Mouse (Mus musculus): Measurements from ENCODE around the gene Chmp5.
A peak's percentile ranks its signal among the peaks of the same experiment; 100 is the strongest.

The Chmp5 gene

DNA sequence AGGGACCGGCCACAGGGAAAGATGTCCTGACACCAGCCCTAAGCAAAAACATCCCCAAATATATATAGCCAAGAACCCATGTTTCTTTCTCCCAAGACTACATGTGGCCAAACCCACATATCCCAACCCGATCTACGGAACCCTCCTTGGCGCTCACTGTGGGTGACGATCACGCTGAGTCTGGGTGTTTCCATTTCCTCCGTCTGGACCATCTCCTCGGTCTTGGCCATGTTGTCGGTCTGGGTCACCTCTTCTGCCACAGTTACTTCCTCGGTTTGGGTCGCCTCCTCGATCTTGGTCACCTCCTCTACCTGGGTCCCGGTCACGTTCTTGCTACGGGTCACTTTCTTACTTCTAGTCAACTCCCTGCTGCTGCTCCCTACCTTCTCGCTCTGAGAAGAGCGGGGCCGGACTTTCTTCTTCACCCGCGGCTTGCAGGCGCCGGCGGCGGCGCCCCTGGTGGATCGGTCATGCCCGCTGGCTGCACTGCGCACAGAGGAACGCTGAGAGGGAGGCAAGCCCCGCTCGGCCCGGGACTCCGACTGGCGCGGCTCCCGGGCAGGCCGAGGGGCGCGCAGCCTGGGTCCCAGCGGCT is 545 bp upstream of the Chmp5 start:
- DNase-seq = no peak

DNA sequence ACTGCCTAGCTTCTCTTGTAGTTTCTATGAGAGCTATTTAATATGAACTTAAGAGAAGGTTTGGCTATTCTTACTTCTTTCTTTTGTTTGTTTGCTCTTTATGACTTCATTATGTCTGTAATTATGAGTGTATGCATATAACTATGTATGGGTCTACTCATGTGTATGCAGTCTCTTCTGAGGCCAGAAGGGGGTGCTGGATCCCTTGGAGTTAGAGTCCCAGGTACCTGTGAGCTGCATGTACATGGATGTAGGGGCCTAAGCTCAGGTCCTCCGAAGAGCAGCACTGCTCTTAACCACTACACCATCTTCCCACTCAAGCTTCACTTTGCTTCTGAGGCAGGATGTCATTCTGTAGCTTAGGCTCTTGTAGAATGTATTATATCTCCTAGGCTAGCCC is 5.3 kb downstream of the Chmp5 start:
- peak; percentile 14 for DNase-seq

DNA sequence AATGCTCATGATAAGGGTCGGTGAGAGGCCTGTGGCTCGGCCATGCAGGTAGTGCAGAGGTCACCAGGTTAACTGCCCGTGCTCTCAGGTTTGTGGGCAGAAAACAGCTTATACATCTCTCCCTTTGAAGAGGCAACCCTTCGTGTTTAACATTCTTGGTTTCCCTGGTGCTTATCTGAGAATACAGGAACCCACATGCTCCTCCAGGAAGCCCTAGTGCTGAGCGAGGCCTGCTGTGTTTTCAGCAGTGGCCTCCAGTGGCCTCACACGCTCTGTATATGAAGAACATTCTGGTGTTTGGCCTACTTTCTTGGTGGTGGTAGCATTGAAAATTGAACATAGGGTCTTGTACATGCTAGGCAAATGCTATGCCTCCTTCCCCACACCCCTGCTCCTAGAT is 7.7 kb downstream of the Chmp5 start:
- DNase-seq = no peak

DNA sequence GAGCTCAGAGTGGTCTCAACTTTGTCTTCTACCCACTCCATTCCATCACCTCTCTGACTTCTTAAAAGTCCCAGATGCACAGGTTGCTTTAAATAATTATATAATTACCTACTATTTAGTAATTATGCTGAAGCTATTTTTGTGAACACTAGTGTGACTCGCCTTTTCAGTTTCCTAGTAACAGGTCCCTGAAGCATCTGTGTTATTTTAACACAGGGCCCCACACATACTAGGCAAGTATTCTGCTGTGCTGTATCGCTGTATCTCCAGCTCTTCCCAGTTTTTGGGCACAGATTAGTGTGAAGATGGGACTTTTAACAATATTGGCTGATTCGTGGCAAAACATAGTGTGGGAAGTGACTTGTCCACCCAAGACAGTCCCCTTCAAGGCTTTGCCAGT is 15.3 kb downstream of the Chmp5 start:
- DNase-seq = no peak

DNA sequence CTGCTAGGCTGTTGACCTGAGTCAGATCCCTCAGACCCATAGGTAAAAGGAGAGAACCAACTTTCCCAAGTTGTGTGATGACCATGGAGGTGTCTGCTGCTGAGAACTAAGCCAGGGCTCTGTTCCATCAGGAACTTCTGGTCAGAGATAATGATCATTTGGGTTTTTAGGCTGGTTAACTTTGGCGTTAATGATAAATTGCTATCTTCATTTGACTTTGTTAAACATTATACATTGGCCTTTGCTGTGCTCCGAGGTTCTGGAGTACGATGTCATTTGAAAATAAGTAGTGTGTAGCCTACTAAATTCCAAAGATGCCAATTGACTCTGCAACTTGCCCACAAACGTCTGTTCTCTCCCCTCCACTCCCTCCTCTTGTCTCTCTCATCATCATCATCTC is 21.0 kb downstream of the Chmp5 start:
- no peak for DNase-seq

DNA sequence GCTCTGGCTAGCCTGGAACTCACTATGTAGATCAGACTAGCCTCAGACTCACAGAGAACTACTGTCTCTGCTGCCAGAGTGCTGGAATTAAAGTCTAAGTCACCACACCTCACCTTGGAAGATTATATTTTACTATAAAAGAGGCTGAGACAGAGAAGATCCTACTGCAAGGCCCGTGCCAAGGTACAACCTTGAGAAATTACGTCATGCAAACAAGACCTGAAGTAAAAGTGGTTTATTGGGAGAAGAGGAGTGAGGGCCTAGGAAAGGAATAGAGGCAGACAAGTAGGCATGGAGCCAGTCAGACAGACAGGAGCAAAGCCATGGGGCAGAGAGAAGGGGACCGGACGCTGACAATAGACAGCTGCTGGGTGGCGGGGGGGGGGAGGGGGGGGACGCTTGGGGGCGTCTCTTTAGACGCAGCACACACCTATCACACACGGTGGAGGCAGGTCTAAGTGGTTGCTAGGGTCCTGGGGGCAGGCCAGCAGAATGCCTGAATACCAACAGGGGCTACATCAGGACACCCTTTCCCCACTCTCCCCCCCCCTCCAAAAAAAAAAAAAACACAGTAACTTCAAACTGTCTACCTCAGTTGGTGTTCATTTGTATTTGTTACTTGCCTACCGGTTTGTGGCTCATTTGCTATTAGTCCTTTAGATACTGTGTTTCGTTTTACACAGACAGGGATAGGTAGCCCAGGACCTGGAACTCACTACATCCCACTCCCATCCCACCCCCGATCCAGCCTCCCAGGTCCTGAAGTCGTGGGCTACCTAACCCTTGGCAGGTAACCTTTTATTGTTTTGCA is 21.8 kb downstream of the Chmp5 start:
- DNase-seq = no peak

DNA sequence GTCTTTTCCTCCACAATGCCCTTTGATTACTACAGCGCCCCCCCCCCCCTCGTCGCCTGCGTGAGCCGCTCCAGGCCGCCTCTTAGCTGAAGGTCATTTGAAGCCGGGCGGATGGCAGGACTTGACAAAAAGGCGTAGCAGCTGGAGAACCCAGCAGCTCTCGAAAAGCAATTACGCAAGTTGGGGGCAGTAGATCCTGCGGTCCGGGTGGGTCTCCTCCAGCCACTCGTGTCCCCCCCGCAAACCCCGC is 22.3 kb downstream of the Chmp5 start:
- DNase-seq = no peak

DNA sequence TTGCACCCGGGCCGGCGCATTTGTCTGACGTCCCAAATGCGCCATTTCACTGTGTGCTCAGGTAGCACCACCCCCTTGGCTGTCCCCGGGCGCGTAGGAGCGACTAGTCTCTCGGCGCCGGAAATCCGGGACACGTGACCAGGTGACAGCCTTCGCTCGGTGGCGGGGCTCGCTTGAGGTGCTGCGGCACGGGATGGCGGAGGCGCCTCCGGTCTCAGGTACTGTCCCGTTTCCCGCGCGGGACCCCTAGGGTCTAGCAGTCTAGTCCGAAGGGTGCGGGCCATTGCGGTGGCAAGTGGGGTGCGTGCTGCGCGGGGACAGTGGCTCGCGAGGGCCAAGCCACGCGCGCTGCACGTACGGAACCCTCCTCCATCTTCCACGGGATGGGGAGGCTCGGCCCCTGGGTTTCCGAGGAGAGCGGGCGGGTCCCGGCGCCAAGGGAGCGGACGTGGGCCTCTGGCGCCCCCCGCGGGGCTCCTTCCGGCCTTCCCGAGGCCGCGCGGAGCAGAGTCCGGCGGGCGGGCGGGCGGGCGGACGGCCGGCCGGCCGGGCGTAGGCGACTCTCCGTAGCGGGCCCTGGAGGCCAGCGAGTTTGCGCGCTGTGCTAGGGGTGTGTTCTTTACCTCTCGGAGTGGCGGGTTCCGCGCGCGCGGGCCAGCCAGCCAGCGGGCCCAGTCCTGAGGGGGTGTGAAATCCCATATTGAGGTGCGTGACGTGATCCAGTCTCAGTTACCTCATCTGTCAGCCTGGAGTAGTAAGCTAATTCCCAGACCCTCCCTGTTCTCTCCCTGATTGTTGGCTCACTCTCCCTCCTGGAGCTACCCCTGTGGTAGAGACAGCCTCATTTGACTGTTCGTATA is 22.9 kb downstream of the Chmp5 start, which contains the start of gene Nfx1:
Gene Nfx1 (plus strand): TSS at position 65 of the 860 bp plus-strand sequence.
- peak; percentile 99 for DNase-seq

DNA sequence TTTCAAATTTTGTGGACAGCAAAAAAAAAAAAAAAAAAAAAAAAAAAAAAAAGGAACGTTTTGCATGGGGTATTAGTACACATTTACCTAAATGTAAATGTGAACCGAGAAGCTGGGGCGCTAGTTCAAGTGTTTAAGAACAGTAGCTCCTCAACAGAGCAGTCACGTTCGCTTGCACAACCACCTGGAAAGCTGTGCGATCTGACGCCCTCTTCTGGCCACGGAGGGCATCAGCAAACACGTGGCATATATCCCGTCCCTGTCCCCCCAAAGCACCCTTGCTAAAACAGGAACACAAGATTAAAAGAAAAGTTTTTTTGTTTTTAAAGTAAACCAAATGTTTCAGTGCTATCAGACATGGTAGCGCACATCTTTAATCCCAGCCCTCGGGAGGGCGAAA is 23.5 kb downstream of the Chmp5 start:
- peak; percentile 52 for DNase-seq

DNA sequence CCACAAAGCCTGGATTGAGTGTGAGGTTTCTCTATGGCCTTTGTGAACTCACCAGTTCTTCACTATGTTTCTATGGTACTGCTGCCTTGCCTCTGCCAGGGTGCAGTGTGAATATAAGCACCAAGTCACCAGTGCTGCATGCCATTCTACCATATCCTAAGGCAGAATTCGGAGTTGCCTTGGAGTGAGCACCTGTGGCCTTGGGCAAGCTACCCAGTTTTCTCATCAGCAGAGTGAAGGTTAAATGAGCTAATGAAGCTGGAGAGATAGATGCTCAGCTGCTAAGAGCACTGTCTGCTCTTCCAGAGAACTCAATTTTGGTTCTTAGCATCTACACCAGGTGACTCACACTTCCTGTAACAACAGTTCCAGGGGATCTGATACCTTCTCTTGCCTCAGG is 25.8 kb downstream of the Chmp5 start:
- DNase-seq = no peak

DNA sequence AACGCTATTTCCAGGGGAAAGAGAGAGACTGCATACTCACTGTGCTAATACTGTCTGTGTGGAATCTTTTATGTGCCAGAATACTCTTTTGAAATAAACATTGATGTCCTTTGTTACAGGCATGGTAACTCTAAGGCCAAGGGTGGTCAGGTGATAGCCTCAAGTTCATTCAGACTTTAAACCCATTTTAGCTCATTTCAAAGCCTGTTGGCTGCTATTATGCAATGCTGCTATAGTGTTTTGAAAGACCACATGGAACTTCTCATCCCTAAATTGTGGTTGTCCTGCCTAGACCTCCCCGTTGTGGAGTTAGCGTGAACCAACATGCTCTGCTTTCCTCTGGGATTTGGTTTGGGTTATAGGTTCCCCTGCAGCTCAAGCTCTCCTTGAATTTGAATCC is 27.5 kb downstream of the Chmp5 start:
- DNase-seq = no peak

DNA sequence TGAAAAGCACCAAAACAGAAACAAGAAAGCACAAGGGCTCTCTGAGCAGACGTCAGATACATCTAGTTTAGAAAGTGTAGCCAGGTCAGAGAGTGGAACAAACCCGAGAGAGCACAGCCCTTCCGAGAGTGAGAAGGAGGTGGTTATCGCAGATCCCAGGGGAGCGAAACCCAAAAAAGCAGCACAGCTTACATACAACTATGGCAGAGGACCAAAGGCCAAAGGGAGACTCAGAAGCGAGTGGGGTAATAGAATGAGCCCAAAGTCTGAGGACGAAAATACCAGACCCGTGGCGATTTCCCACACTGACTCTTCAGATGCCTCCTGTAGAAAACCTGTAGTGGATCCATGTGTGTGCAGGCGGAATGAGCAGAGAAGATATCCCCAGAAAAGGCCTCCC is 28.4 kb downstream of the Chmp5 start:
- no peak for DNase-seq

DNA sequence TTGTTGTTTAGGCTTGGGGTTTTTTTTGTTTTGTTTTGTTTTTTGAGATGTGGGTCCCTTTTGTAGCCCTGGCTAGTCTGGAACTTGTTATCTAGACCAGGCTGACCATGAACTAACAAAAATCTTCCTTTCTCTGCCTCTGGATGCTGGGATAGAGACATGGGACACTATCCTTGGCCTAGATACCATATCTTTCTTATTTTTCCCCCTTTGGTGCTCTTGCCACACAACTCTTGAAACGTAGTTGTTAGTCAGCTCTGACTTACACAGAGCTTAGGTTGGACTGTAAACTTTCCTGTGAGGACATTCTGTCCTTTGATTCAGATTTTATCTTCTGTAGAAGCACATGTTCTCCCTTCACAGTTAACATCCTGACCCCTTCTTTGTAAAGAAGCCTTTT is 31.2 kb downstream of the Chmp5 start:
- no peak for DNase-seq

DNA sequence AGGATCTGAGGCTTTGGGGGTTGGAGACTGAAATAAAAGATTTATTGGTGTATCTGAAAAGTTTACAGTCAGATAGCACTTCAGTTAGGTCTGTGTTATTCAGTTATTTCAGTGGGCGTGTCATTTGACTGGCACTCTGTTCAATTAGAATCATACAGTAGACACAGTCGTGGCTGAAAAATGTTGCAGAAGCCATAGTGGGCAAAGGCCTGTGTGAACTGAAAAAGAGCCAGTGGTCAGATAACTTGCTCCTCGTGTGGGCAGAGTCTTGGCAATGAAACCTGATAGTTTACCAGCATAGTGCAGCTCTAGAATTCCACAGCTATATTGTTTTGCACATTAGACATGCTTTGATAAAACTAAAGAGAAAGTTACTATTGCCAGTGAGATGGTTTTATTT is 34.3 kb downstream of the Chmp5 start:
- DNase-seq = no peak

DNA sequence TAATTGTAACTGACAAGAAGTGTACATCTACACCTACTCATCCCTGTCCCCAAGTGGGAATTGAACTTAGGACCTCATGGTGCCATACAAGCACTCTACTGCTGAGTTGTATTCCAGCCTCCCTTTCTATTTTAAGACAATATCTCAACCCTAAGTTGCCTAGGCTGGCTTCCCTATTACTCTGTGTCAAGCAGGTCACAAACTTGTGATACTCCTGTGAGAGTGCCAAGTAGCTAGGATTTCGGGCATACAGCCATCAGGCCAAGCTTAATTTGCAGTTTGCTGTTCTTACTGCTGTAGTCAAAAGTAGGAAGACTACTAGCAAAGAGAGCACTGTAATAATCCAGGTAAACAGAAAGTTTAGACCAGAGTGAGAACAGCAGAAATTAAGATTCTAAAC is 35.5 kb downstream of the Chmp5 start:
- DNase-seq = no peak

DNA sequence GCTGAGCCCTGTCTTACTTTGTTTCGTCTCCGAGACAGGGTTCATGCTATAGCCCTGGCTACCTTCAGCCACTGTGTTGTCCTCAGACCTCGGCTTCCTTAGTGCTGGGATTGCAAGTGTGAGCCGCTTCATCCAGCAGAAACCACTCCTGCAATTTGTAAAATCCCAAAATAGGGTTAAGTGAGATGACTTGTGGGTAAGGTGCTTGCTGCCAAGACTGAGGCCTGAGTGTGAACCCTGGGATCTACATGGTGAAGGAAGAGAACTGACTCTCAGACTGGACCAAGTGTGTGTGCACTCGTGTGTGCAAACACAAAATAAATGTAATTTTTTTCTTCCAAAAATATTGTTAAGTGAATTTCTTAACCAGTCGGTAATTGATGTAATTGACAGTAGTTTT is 41.4 kb downstream of the Chmp5 start:
- no peak for DNase-seq

DNA sequence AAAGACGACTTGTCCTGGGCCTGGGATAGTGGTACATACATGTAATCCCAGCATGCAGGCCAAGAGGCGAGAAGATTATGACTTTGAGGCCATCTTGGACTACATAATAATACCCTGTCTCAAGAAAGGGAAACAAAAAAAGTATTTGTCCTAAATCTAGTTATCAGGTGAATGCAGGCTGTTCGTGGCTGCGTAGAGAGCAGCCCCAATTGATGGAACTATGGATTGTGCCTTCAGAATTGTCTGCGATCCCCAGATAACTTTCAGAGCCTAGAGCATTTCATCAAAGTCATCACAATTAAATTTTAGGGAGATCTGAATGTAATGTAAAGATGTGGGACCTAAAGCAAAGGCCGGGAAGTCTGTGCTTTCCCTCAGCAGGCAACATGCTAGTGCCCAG is 48.1 kb downstream of the Chmp5 start:
- DNase-seq = no peak

DNA sequence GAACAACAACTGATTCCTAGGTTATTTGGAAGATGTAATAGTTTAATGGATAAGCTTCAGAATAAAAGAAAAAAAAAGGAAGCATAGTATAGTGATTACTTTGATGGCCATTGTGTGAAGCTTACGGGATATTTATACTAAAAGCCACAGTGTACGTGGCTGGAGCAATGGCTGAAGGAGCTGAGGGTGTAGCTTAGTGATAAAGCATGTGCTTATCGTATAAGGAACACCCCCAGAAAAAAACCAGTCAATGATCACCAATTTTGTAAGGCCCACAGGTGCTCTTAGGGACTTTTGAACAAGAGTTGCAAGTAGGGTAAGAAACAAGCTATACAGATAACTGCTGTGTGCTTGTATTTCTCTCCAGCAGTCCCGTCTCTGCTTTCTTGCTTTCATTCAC is 49.7 kb downstream of the Chmp5 start:
- DNase-seq = no peak

DNA sequence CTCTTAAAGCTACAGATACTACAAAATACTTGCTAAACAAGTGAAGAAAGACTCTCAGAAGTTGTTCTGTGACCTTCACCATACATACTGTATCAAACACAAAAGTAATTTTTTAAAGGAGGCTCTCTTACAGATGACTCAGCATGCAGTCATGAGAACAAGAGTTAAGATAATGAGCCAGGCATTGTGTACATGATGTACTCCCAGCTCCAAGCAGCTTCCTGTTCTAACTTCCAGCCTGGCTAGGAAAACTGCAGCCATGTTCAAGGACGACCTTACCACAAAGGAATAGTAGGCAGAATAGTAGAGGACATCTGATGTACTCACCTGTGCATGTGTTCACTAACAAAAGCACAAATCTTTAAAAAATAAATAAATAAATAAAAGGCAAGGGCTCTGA is 52.1 kb downstream of the Chmp5 start:
- DNase-seq = no peak

DNA sequence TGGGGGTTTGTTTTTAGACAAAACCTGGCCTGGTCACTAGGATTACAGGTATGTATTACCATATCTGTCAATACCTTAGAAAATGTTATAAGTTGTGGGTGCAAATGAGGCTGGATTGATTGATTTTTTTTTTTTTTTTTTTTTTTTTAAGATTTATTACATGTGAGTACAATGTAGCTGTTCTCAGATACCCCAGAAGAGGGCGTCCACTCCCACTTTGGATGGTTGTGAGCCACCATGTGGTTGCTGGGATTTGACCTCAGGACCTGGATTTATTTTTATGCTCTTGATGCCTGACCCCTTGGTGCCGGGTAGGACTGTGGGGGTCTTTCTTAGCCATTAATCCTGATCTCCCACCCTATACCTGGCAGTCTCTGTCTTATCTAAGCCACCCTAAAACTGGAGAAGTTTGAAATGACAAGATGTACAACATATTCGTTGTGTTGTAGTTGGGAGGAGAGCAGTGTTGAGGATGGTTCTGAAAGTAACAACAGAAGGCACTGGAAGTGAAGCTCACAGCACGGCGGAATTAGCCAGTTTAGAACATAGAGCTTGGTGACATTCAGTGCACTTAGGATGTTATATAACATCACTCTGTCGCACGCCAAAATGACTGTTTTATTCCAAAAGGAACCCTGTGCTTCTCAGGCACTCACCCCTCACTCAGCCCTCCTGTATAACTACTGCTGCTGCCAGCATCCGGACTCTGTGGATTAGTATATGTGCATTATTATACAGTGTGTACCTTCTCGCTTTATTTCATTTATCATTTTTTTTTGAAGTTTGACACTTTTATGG is 52.8 kb downstream of the Chmp5 start:
- no peak for DNase-seq

DNA sequence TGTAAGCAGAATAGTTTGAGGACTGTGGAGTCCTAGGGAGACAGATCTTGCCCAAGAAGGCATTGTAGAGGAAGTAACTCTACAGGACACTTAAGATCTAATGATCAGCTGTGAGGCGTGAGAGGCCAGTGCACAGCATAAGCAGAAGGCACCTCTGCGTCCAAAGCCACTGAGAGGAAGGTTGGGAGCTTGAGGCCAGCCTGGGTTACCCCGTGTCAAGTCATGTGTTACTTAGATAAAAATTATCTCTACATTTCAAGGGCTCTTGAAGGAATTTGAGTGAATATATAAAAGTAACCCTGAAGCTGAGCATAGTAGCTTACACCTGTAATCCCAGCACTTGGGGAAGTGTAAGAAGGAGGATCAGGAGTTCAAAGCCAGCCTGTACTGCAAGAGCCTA is 65.1 kb downstream of the Chmp5 start:
- no peak for DNase-seq

Data from embryo, embryonic 11 days (tissue).